ENCODE assay signal across 17 mouse cellular contexts in the genomic region with DNA sequence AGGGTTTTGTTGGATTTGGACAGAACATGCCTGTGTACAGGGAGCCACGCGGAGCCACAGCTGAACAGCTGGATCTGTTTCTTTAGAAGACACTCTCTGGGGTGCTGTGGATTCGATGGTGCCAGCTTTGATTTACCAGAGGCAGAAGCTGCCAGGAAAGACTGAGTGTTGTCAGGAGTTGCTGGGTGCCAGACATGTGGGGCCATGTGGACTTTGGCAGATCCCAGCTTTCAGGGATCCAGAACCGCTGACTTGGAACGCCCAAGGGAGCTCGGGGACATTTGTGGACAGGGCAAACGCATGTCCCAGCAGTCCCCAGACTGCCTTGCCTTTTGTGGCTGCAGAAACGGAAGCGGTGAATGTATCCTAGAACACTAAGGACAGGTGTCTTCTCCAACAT. TPM values are rescaled to one million over a fixed set of nuclear protein-coding genes. Genes with fewer than 3 reads are reported as not detected.
DNase-seq lines count a peak whose midpoint lies in the region; ATAC-seq lines count a peak whose summit lies in the region.
"Had no signal": no experiment of that assay in that cellular context is flagged by ENCODE, and none has a peak within 500 bp of the region (broad histone marks: within the 10 kb centered on the region; RNA-seq: fewer than 3 reads in every experiment).

No protein-coding gene starts in this region.

- no peaks in the 10 kb centered on the region for H3K36me3 ChIP-seq in kidney, embryonic 14.5 days (ENCODE audit: control insufficient read depth, insufficient read depth, low read length)
- H3K36me3 ChIP-seq: limb, embryonic 12.5 days had no signal

- H3K9me3 ChIP-seq in kidney, embryonic 14.5 days (ENCODE audit: control insufficient read depth, low read length) = no peaks in the 10 kb centered on the region
- H3K9me3 ChIP-seq: limb, embryonic 12.5 days had no signal

- H3K27me3 ChIP-seq in kidney, embryonic 14.5 days (ENCODE audit: control insufficient read depth, insufficient read depth, low read length) = no peaks in the 10 kb centered on the region
- H3K27me3 ChIP-seq: limb, embryonic 12.5 days had no signal

- DNase-seq in cerebellum, postnatal 10 days = peak; percentile 43 to 61
- DNase-seq in cerebellum, postnatal 4 days (ENCODE audit: low spot score in 2 of 2) = no peak
- DNase-seq in kidney, adult 8-10 months = peak; percentile 41 to 62
- DNase-seq in brain, adult 2 months (ENCODE audit: low read depth, low spot score) = peak; percentile 56
- peak; percentile 3 to 31 for DNase-seq in heart, adult 9 months (ENCODE audit: low spot score in 2 of 2)
- DNase-seq: adrenal gland, adult 2 months; right cerebral cortex, postnatal 14 days; thymus, postnatal 25 days had no signal

- H3K27ac ChIP-seq in kidney, embryonic 14.5 days (ENCODE audit: low read depth, low read length) = no peak overlapping the region
- H3K27ac ChIP-seq: limb, embryonic 12.5 days had no signal

- H3K9ac ChIP-seq in kidney, embryonic 14.5 days (ENCODE audit: low read depth, low read length) = no peak overlapping the region
- H3K9ac ChIP-seq: limb, embryonic 12.5 days had no signal

- no peak overlapping the region for H3K4me2 ChIP-seq in kidney, embryonic 14.5 days (replicated peaks; ENCODE audit: low read depth, low read length)
- H3K4me2 ChIP-seq: limb, embryonic 12.5 days had no signal

- WGBS in kidney, embryonic 14.5 days = 82% methylated on average over 9 of the region's 9 CpGs

- H3K4me3 ChIP-seq in kidney, embryonic 14.5 days (ENCODE audit: low read length) = no peak overlapping the region
- H3K4me3 ChIP-seq: limb, embryonic 12.5 days had no signal

- no peak for ATAC-seq in kidney, embryonic 14.5 days (ENCODE audit: low FRiP score, low TSS enrichment)
- ATAC-seq in megakaryocyte progenitor cell, adult 5-6 weeks (replicated peaks; ENCODE audit: poor library complexity) = no peak
- no peak for ATAC-seq in granulocyte monocyte progenitor cell, adult 5-6 weeks (replicated peaks; ENCODE audit: poor library complexity, severe bottlenecking)
- ATAC-seq: forebrain, embryonic 14.5 days had no signal

- no peaks in the 10 kb centered on the region for H3K4me1 ChIP-seq in kidney, embryonic 14.5 days (ENCODE audit: control insufficient read depth, insufficient read depth, low read length)
- H3K4me1 ChIP-seq: limb, embryonic 12.5 days had no signal

RNA-seq across cellular contexts. Expression of a gene that starts 52.6 kb away (rescaled TPM):
- not detected in 2 replicates for polyA plus RNA-seq in kidney, embryonic 14.5 days (2014; fragmentation: Nextera tagmentation; extraction: Ambion mirVana)
- not detected in 2 replicates for total RNA-seq in megakaryocyte progenitor cell, adult 5-6 weeks (2015)
- not detected in 2 replicates for total RNA-seq in megakaryocyte progenitor cell, adult 5-6 weeks (2017)
- total RNA-seq in granulocyte monocyte progenitor cell, adult 5-6 weeks (2014; fragmentation: Nextera tagmentation) = not detected in 2 replicates
- total RNA-seq in granulocyte monocyte progenitor cell, adult 5-6 weeks (2017) = not detected in 2 replicates
- total RNA-seq: adrenal gland, adult 2 months; layer of hippocampus, postnatal 14 days; megakaryocyte, adult 5-6 weeks had no signal
- polyA plus RNA-seq: adrenal gland, adult 2 months; embryonic facial prominence, embryonic 11.5 days; forebrain, embryonic 14.5 days; heart, embryonic 14.5 days; limb, embryonic 12.5 days had no signal

Comparison
In these comparisons a context has a peak if more than half of its experiments do, and no peak if none do; other contexts are left out.
1. DNase-seq: peak in cerebellum, postnatal 10 days (2 of 2), kidney, adult 8-10 months (2 of 2), brain, adult 2 months (single experiment) and heart, adult 9 months (2 of 2); none in cerebellum, postnatal 4 days (0 of 2).